Mouse (Mus musculus) liver, embryonic 14.5 days (tissue): ENCODE measurements around the gene Arfgef2. TPM values are rescaled to one million over a fixed set of nuclear protein-coding genes. Genes with fewer than 3 reads are reported as not detected.
A peak's percentile ranks its signal among the peaks of the same experiment; 100 is the strongest.

Source experiments
- ATAC-seq: fragments of 200-750 bp; cut with Nextera tagmentation; 2 replicates; pipeline ENCODE4 v1.8.0; 2017; ENCODE audit warnings: moderate number of reproducible peaks, mild to moderate bottlenecking, moderate library complexity; ENCODE audit not compliant: insufficient read depth
- DNase-seq, 3 experiments: peaks; one replicate each; pipeline ENCODE4 v3.0.0-alpha.2; 2012 to 2013; ENCODE audit warnings: low read depth in 3 of 3, low spot score in 3 of 3
- H3K27ac ChIP-seq: fragments of 300-500 bp; sonication (generic); 2 replicates; pipeline ENCODE4 v1.5.1; 2014; ENCODE audit warnings: moderate library complexity, mild to moderate bottlenecking, control low read depth, inconsistent platforms
- H3K27me3 ChIP-seq: fragments of 300-500 bp; sonication (generic); 2 replicates; pipeline ENCODE4 v1.6.1; 2014; ENCODE audit warnings: mild to moderate bottlenecking, low read length, moderate library complexity; ENCODE audit not compliant: control insufficient read depth, insufficient read depth
- H3K36me3 ChIP-seq: fragments of 300-500 bp; sonication (generic); replicated peaks from 2 replicates; pipeline ENCODE4 v1.6.1; 2014; ENCODE audit warnings: low read depth; ENCODE audit not compliant: control insufficient read depth, insufficient read depth
- H3K4me1 ChIP-seq, 2 experiments: fragments of 200-500 bp in 1 of 2; fragments of 300-500 bp in 1 of 2; sonication (generic) in 1 of 2; replicated peaks; 2 replicates each; pipeline ENCODE4 v1.6.1; 2012 to 2014; ENCODE audit warnings: antibody characterized with exemption in 1 of 2, inconsistent platforms in 1 of 2, low read length in 1 of 2; ENCODE audit not compliant: control insufficient read depth in 2 of 2, insufficient read depth in 2 of 2
- H3K4me2 ChIP-seq: fragments of 300-500 bp; sonication (generic); 2 replicates; pipeline ENCODE4 v1.6.1; 2014; ENCODE audit warnings: low read depth, mild to moderate bottlenecking, control low read depth, moderate library complexity
- H3K4me3 ChIP-seq, 2 experiments: fragments of 200-500 bp in 1 of 2; fragments of 300-500 bp in 1 of 2; sonication (generic) in 1 of 2; 2 replicates each; pipeline ENCODE4 v1.5.1; 2012 to 2014; ENCODE audit warnings: low read depth in 2 of 2, low read length in 2 of 2, mild to moderate bottlenecking in 2 of 2, control low read depth in 1 of 2, inconsistent platforms in 1 of 2, moderate library complexity in 1 of 2; ENCODE audit not compliant: insufficient read depth in 1 of 2
- H3K9ac ChIP-seq: fragments of 300-500 bp; sonication (generic); replicated peaks from 2 replicates; pipeline ENCODE4 v1.6.1; 2014; ENCODE audit warnings: mild to moderate bottlenecking, control low read depth, moderate library complexity
- H3K9me3 ChIP-seq: fragments of 300-500 bp; sonication (generic); 2 replicates; pipeline ENCODE4 v1.6.1; 2016; ENCODE audit warnings: low read length, mixed read lengths; ENCODE audit not compliant: control insufficient read depth
- CTCF ChIP-seq: IDR thresholded peaks from 2 replicates; pipeline ENCODE4 v1.5.1; 2016; ENCODE audit warnings: antibody characterized with exemption, low read depth, control low read depth
- EP300 ChIP-seq: IDR thresholded peaks from 2 replicates; pipeline ENCODE4 v1.6.1; 2016; ENCODE audit warnings: antibody characterized with exemption, low read depth
- WGBS: fragments of 180-500 bp; shearing (Covaris S2); extraction: QIAGEN DNeasy Blood & Tissue Kit; methylation state at CpG from one replicate; pipeline ENCODE4 v1.1.7; 2014; ENCODE audit not compliant: insufficient replicate concordance; 5-methylcytosine and 5-hydroxymethylcytosine counted together
- polyA plus RNA-seq, 2 experiments: library from polyadenylated mRNA; depleted of rRNA in 1 of 2; stranded (reverse) in 1 of 2; unstranded in 1 of 2; fragments of >200 nt; fragmentation: Nextera tagmentation in 1 of 2; extraction: Ambion mirVana in 1 of 2; gene quantifications; 2 replicates each; pipeline versions ENCODE4 v1.2.1 to v1.2.3; 2012 to 2014

Arfgef2 gene
- polyA plus RNA-seq, 2 experiments = 4.8 to 5.5 TPM

- Histone ChIP-seq H3K4me2 (no peak overlapping the region), H3K27me3 (no peaks in the 10 kb centered on the region), H3K9me3 (no peaks in the 10 kb centered on the region), H3K27ac (no peak overlapping the region), H3K4me3 (no peak overlapping the region), H3K4me1 (no peaks in the 10 kb centered on the region), H3K9ac (no peak overlapping the region), H3K36me3 (no peaks in the 10 kb centered on the region)
- TF ChIP-seq EP300 (no peak), CTCF (no peak)
- DNase-seq (no peak), ATAC-seq (no peak)
- 59% methylated on average over 10 of the region's 10 CpGs for WGBS
Observed at GRCm38 (mm10) chr2:166773587-166773986, 31.8 kb upstream of the Arfgef2 start.

- Histone ChIP-seq H3K4me1 (no peaks in the 10 kb centered on the region), H3K4me3 (no peak overlapping the region), H3K27ac (no peak overlapping the region), H3K36me3 (no peaks in the 10 kb centered on the region), H3K4me2 (no peak overlapping the region), H3K9ac (no peak overlapping the region), H3K9me3 (no peaks in the 10 kb centered on the region), H3K27me3 (no peaks in the 10 kb centered on the region)
- ATAC-seq (no peak), DNase-seq (no peak)
- TF ChIP-seq EP300 (no peak), CTCF (no peak)
- 64% methylated on average over 10 of the region's 10 CpGs for WGBS
Observed at GRCm38 (mm10) chr2:166774275-166774674, 31.1 kb upstream of the Arfgef2 start.

- DNase-seq (no peak), ATAC-seq (no peak)
- H3K27me3 ChIP-seq = no peaks in the 10 kb centered on the region
- H3K9me3 ChIP-seq = no peaks in the 10 kb centered on the region
- H3K4me1 ChIP-seq = no peaks in the 10 kb centered on the region
- no peak overlapping the region for H3K9ac ChIP-seq
- 60% methylated on average over 11 of the region's 11 CpGs for WGBS
- no peaks in the 10 kb centered on the region for H3K36me3 ChIP-seq
- no peak overlapping the region for H3K4me2 ChIP-seq
- no peak overlapping the region for H3K4me3 ChIP-seq
- TF ChIP-seq EP300 = no peak
- no peak for TF ChIP-seq CTCF
- H3K27ac ChIP-seq = no peak overlapping the region
Observed at GRCm38 (mm10) chr2:166775357-166775893, 30.0 kb upstream of the Arfgef2 start.

- Histone ChIP-seq H3K4me2 (no peak overlapping the region), H3K4me3 (no peak overlapping the region), H3K27me3 (no peaks in the 10 kb centered on the region), H3K36me3 (no peaks in the 10 kb centered on the region), H3K9ac (no peak overlapping the region), H3K4me1 (no peaks in the 10 kb centered on the region), H3K27ac (no peak overlapping the region), H3K9me3 (no peaks in the 10 kb centered on the region)
- no peak for TF ChIP-seq EP300
- TF ChIP-seq CTCF = peak; percentile 51; the same call in 1 of the 2 replicates
- WGBS = 0% methylated on average over 1 of the region's 2 CpGs
- DNase-seq (no peak), ATAC-seq (no peak)
Observed at GRCm38 (mm10) chr2:166776272-166776671, 29.1 kb upstream of the Arfgef2 start.

GRCm38 (mm10) chr2:166779956-166780355 is 25.4 kb upstream of the Arfgef2 start:
- H3K9ac ChIP-seq = no peak overlapping the region
- no peak for DNase-seq
- no peaks in the 10 kb centered on the region for H3K36me3 ChIP-seq
- no peaks in the 10 kb centered on the region for H3K27me3 ChIP-seq
- H3K4me2 ChIP-seq = no peak overlapping the region
- no peak for TF ChIP-seq CTCF
- no peak for TF ChIP-seq EP300
- H3K4me3 ChIP-seq = no peak overlapping the region
- no peak for ATAC-seq
- no peak overlapping the region for H3K27ac ChIP-seq
- WGBS = 70% methylated on average over 8 of the region's 8 CpGs
- no peaks in the 10 kb centered on the region for H3K9me3 ChIP-seq
- H3K4me1 ChIP-seq = no peaks in the 10 kb centered on the region
